Mouse (Mus musculus) neural tube, embryonic 14.5 days (tissue): ENCODE measurements around the gene Cdk2. TPM values are rescaled to one million over a fixed set of nuclear protein-coding genes. Genes with fewer than 3 reads are reported as not detected.

Experiments used
- ATAC-seq: fragments of 200-750 bp; cut with Nextera tagmentation; 2 replicates; pipeline ENCODE4 v1.8.0; 2017; ENCODE audit warnings: low read depth, mild to moderate bottlenecking, moderate TSS enrichment, moderate library complexity
- H3K27ac ChIP-seq: fragments of 300-500 bp; sonication (generic); 2 replicates; pipeline ENCODE4 v1.5.1; 2014; ENCODE audit warnings: low read depth, mild to moderate bottlenecking, control low read depth, low read length, moderate library complexity, mixed read lengths
- H3K27me3 ChIP-seq: fragments of 300-500 bp; sonication (generic); 2 replicates; pipeline ENCODE4 v1.6.1; 2014; ENCODE audit warnings: low read length; ENCODE audit not compliant: control insufficient read depth, insufficient read depth
- H3K36me3 ChIP-seq: fragments of 300-500 bp; sonication (generic); 2 replicates; pipeline ENCODE4 v1.6.1; 2014; ENCODE audit warnings: low read length, mixed read lengths; ENCODE audit not compliant: control insufficient read depth, insufficient read depth
- H3K4me1 ChIP-seq: fragments of 300-500 bp; sonication (generic); 2 replicates; pipeline ENCODE4 v1.6.1; 2014; ENCODE audit warnings: low read length; ENCODE audit not compliant: control insufficient read depth, insufficient read depth
- H3K4me2 ChIP-seq: fragments of 300-500 bp; sonication (generic); 2 replicates; pipeline ENCODE4 v1.6.1; 2014; ENCODE audit warnings: mild to moderate bottlenecking, low read depth, low read length, control low read depth
- H3K4me3 ChIP-seq: fragments of 300-500 bp; sonication (generic); 2 replicates; pipeline ENCODE4 v1.5.1; 2014; ENCODE audit warnings: low read depth, low read length, control low read depth, mixed read lengths
- H3K9ac ChIP-seq: fragments of 300-500 bp; sonication (generic); replicated peaks from 2 replicates; pipeline ENCODE4 v1.6.1; 2014; ENCODE audit warnings: low read depth, mild to moderate bottlenecking, control low read depth, low read length, mixed read lengths
- H3K9me3 ChIP-seq: fragments of 300-500 bp; sonication (generic); 2 replicates; pipeline ENCODE4 v1.6.1; 2016; ENCODE audit warnings: low read length; ENCODE audit not compliant: control insufficient read depth
- WGBS: fragments of 180-500 bp; shearing (Covaris S2); extraction: QIAGEN DNeasy Blood & Tissue Kit; methylation state at CpG from one replicate; pipeline ENCODE4 v1.1.7; 2014; 5-methylcytosine and 5-hydroxymethylcytosine counted together
- polyA plus RNA-seq: library from polyadenylated mRNA; unstranded; fragments of >200 nt; fragmentation: Nextera tagmentation; extraction: Ambion mirVana; gene quantifications from 2 replicates; pipeline ENCODE4 v1.2.1, GENCODE M21; 2014

The Cdk2 gene
- polyA plus RNA-seq, 1 experiment from 2014 or later: 8.6 TPM

GRCm38 (mm10) chr10:128665806-128666205, 39.0 kb downstream of the Cdk2 start:
- H3K4me2 ChIP-seq: no peak overlapping the region
- no peak overlapping the region for H3K4me3 ChIP-seq
- H3K27ac ChIP-seq: no peak overlapping the region
- no peak for ATAC-seq
- no peaks in the 10 kb centered on the region for H3K9me3 ChIP-seq
- WGBS: 95% methylated on average over 2 of the region's 2 CpGs
- no peaks in the 10 kb centered on the region for H3K4me1 ChIP-seq
- H3K27me3 ChIP-seq: no peaks in the 10 kb centered on the region
- H3K9ac ChIP-seq: no peak overlapping the region
- H3K36me3 ChIP-seq: no peaks in the 10 kb centered on the region

GRCm38 (mm10) chr10:128665307-128665706, 39.5 kb downstream of the Cdk2 start:
- Histone ChIP-seq H3K4me2 (no peak overlapping the region), H3K27me3 (no peaks in the 10 kb centered on the region), H3K9me3 (no peaks in the 10 kb centered on the region), H3K4me1 (no peaks in the 10 kb centered on the region), H3K36me3 (no peaks in the 10 kb centered on the region), H3K4me3 (no peak overlapping the region), H3K9ac (no peak overlapping the region), H3K27ac (no peak overlapping the region)
- ATAC-seq: no peak
- WGBS: 93% methylated on average over 3 of the region's 3 CpGs

- Histone ChIP-seq H3K9ac (no peak overlapping the region), H3K36me3 (no peaks in the 10 kb centered on the region), H3K27ac (no peak overlapping the region), H3K4me3 (no peak overlapping the region), H3K4me1 (no peaks in the 10 kb centered on the region), H3K4me2 (no peak overlapping the region), H3K9me3 (no peaks in the 10 kb centered on the region), H3K27me3 (no peaks in the 10 kb centered on the region)
- no peak for ATAC-seq
- WGBS: 80% methylated on average over 3 of the region's 3 CpGs
These were observed 40.0 kb downstream of the Cdk2 start for GRCm38 (mm10) chr10:128664808-128665207.

- Histone ChIP-seq H3K36me3 (no peaks in the 10 kb centered on the region), H3K4me1 (no peaks in the 10 kb centered on the region), H3K27me3 (no peaks in the 10 kb centered on the region), H3K27ac (no peak overlapping the region), H3K4me2 (no peak overlapping the region), H3K9me3 (no peaks in the 10 kb centered on the region), H3K9ac (no peak overlapping the region), H3K4me3 (no peak overlapping the region)
- WGBS: 76% methylated on average over 5 of the region's 5 CpGs
- ATAC-seq: no peak
These were observed 41.2 kb downstream of the Cdk2 start for GRCm38 (mm10) chr10:128663441-128664220.

- Histone ChIP-seq H3K27me3 (no peaks in the 10 kb centered on the region), H3K4me3 (no peak overlapping the region), H3K27ac (no peak overlapping the region), H3K4me1 (no peaks in the 10 kb centered on the region), H3K36me3 (no peaks in the 10 kb centered on the region), H3K9ac (no peak overlapping the region), H3K9me3 (no peaks in the 10 kb centered on the region), H3K4me2 (no peak overlapping the region)
- no peak for ATAC-seq
These were observed 42.4 kb downstream of the Cdk2 start for GRCm38 (mm10) chr10:128662465-128662864.

- H3K9ac ChIP-seq: no peak overlapping the region
- no peaks in the 10 kb centered on the region for H3K4me1 ChIP-seq
- no peak overlapping the region for H3K27ac ChIP-seq
- 46% methylated on average over 9 of the region's 9 CpGs for WGBS
- no peaks in the 10 kb centered on the region for H3K27me3 ChIP-seq
- H3K9me3 ChIP-seq: no peaks in the 10 kb centered on the region
- H3K36me3 ChIP-seq: no peaks in the 10 kb centered on the region
- H3K4me3 ChIP-seq: no peak overlapping the region
- ATAC-seq: no peak
- H3K4me2 ChIP-seq: no peak overlapping the region
These were observed 45.3 kb downstream of the Cdk2 start for GRCm38 (mm10) chr10:128659490-128659889.

- WGBS: 62% methylated on average over 9 of the region's 9 CpGs
These were observed 47.0 kb downstream of the Cdk2 start for GRCm38 (mm10) chr10:128657844-128658243.

GRCm38 (mm10) chr10:128656731-128657130, 48.1 kb downstream of the Cdk2 start:
- no peaks in the 10 kb centered on the region for H3K27me3 ChIP-seq
- ATAC-seq: no peak
- no peak overlapping the region for H3K27ac ChIP-seq
- H3K4me2 ChIP-seq: no peak overlapping the region
- no peak overlapping the region for H3K4me3 ChIP-seq
- no peaks in the 10 kb centered on the region for H3K4me1 ChIP-seq
- no peaks in the 10 kb centered on the region for H3K36me3 ChIP-seq
- no peak overlapping the region for H3K9ac ChIP-seq
- WGBS: 97% methylated on average over 1 of the region's 1 CpGs
- H3K9me3 ChIP-seq: no peaks in the 10 kb centered on the region

More at GRCm38 (mm10) chr10:128657844-128658243, 47.0 kb downstream of the Cdk2 start:
- Histone ChIP-seq H3K9ac (no peak overlapping the region), H3K4me2 (no peak overlapping the region), H3K4me1 (no peaks in the 10 kb centered on the region), H3K27me3 (no peaks in the 10 kb centered on the region), H3K9me3 (no peaks in the 10 kb centered on the region), H3K27ac (no peak overlapping the region), H3K36me3 (no peaks in the 10 kb centered on the region), H3K4me3 (no peak overlapping the region)
- no peak for ATAC-seq

- no peaks in the 10 kb centered on the region for H3K9me3 ChIP-seq
- H3K4me3 ChIP-seq: no peak overlapping the region
- H3K27me3 ChIP-seq: no peaks in the 10 kb centered on the region
- 87% methylated on average over 3 of the region's 3 CpGs for WGBS
- H3K4me1 ChIP-seq: no peaks in the 10 kb centered on the region
- H3K4me2 ChIP-seq: no peak overlapping the region
- H3K36me3 ChIP-seq: no peaks in the 10 kb centered on the region
- H3K9ac ChIP-seq: no peak overlapping the region
- H3K27ac ChIP-seq: no peak overlapping the region
- no peak for ATAC-seq
These were observed 49.6 kb downstream of the Cdk2 start for GRCm38 (mm10) chr10:128655254-128655653.
